Mouse (Mus musculus): ENCODE results near the gene Rtn4. TPM values are rescaled to one million over a fixed set of nuclear protein-coding genes. Genes with fewer than 3 reads are reported as not detected.

Rtn4 gene
- polyA plus RNA-seq, 1 experiment = 230 TPM

DNA sequence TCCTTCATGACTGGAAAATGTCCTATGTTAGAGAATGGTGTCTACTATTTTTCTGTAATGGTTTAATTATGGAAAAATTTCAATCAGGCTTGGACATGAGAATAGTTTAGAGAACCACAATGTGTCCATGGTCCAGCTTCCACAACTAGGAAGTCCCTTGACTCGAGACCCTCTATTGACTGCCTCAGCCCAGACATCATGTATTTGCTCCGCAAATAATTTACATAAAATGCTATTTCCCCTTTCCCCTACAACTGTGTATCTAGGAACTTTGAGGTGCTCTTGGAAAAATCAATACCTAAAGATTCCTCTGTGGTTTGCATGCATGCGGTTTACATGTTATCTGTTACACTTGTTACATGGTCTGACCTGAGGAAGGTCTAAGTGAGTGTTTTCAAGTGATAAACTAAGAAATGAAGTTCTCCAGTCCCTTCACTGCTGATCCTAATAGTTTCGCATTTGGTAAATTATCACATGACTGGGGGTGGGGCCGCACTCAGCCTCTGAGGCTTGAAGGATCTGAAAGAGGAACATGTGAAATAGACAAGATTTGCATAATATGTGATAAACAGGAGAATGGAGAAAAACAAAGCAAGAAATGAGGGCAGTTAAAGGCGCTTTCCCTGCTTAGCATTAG is 94.0 kb downstream of the Rtn4 start:
- WGBS = 75% methylated on average over 6 of the region's 6 CpGs
- TF ChIP-seq CTCF (IDR thresholded peaks at IDR 0.05; ENCODE audit: insufficient read depth, low read depth, low read length) = no peak
- no peak for TF ChIP-seq POLR2A (IDR thresholded peaks at IDR 0.05; ENCODE audit: insufficient read depth, low read depth, low read length)
- H3K4me1 ChIP-seq (ENCODE audit: control insufficient read depth, insufficient read depth, low read length) = peaks cover 11% of the 10 kb centered on the region
- no peak overlapping the region for H3K27ac ChIP-seq (ENCODE audit: insufficient read depth, low read depth, low read length)
- H3K4me3 ChIP-seq (ENCODE audit: insufficient read depth, low read depth, low read length) = no peak overlapping the region

- H3K4me3 ChIP-seq (ENCODE audit: insufficient read depth, low read depth, low read length) = no peak overlapping the region
- peak overlapping the region; percentile 83 for H3K27ac ChIP-seq (ENCODE audit: insufficient read depth, low read depth, low read length)
- 23% methylated on average over 5 of the region's 5 CpGs for WGBS
- no peak for TF ChIP-seq POLR2A (IDR thresholded peaks at IDR 0.05; ENCODE audit: insufficient read depth, low read depth, low read length)
- no peak for TF ChIP-seq CTCF (IDR thresholded peaks at IDR 0.05; ENCODE audit: insufficient read depth, low read depth, low read length)
- peaks cover 9% of the 10 kb centered on the region for H3K4me1 ChIP-seq (ENCODE audit: control insufficient read depth, insufficient read depth, low read length)
Observed at GRCm38 (mm10) chr11:29787473-29787872, 94.7 kb downstream of the Rtn4 start.

DNA sequence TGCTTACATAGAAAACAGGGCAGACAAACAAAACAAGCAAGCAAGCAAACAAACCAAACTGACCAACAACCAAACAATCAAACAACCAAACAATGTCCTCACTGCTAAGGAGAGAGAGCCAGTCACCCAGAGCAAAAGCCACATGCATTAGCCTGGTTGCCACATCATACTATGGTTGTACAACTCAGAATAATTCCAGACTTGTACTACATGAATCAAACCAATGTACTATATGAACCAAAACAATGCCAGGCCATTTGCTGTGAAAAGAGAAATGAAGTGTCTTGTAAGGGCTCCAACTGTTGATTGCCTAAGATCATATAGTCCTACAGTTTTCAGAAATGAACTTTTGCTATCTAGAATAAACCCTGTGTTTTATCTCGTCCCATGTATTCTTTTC is 95.8 kb downstream of the Rtn4 start:
- Histone ChIP-seq H3K4me3 (ENCODE audit: insufficient read depth, low read depth, low read length) (no peak overlapping the region), H3K4me1 (ENCODE audit: control insufficient read depth, insufficient read depth, low read length) (peaks cover 7% of the 10 kb centered on the region), H3K27ac (ENCODE audit: insufficient read depth, low read depth, low read length) (peak overlapping the region; percentile 98)
- TF ChIP-seq POLR2A (IDR thresholded peaks at IDR 0.05; ENCODE audit: insufficient read depth, low read depth, low read length) = no peak
- no peak for TF ChIP-seq CTCF (IDR thresholded peaks at IDR 0.05; ENCODE audit: insufficient read depth, low read depth, low read length)
- WGBS = 20% methylated on average over 1 of the region's 1 CpGs

- no peak overlapping the region for H3K4me3 ChIP-seq (ENCODE audit: insufficient read depth, low read depth, low read length)
- TF ChIP-seq POLR2A (IDR thresholded peaks at IDR 0.05; ENCODE audit: insufficient read depth, low read depth, low read length) (no peak), CTCF (IDR thresholded peaks at IDR 0.05; ENCODE audit: insufficient read depth, low read depth, low read length) (no peak)
- 40% methylated on average over 6 of the region's 6 CpGs for WGBS
- H3K27ac ChIP-seq (ENCODE audit: insufficient read depth, low read depth, low read length) = peak overlapping the region; percentile 98
- peaks cover 8% of the 10 kb centered on the region for H3K4me1 ChIP-seq (ENCODE audit: control insufficient read depth, insufficient read depth, low read length)
Observed at GRCm38 (mm10) chr11:29788921-29789638, 96.3 kb downstream of the Rtn4 start.

GRCm38 (mm10) chr11:29790796-29791195 is 98.0 kb downstream of the Rtn4 start:
- Histone ChIP-seq H3K4me1 (ENCODE audit: control insufficient read depth, insufficient read depth, low read length) (peaks cover 15% of the 10 kb centered on the region), H3K27ac (ENCODE audit: insufficient read depth, low read depth, low read length) (no peak overlapping the region), H3K4me3 (ENCODE audit: insufficient read depth, low read depth, low read length) (no peak overlapping the region)
- TF ChIP-seq POLR2A (IDR thresholded peaks at IDR 0.05; ENCODE audit: insufficient read depth, low read depth, low read length) (no peak), CTCF (IDR thresholded peaks at IDR 0.05; ENCODE audit: insufficient read depth, low read depth, low read length) (no peak)
- 91% methylated on average over 2 of the region's 2 CpGs for WGBS

Other genes starting within 250 kb of the Rtn4 start
- not detected in 2 replicates for gene Prorsd1, start 177.9 kb upstream of the Rtn4 start, polyA plus RNA-seq (2012; ENCODE audit: insufficient read depth, insufficient read length, low replicate concordance, missing spikeins)
- not detected in 2 replicates for gene Mtif2, start 166.5 kb upstream of the Rtn4 start, polyA plus RNA-seq (2012; ENCODE audit: insufficient read depth, insufficient read length, low replicate concordance, missing spikeins)
- gene Clhc1, start 145.0 kb upstream of the Rtn4 start, polyA plus RNA-seq (2012; ENCODE audit: insufficient read depth, insufficient read length, low replicate concordance, missing spikeins) = not detected in 2 replicates
- 1,253 TPM in 1 of 2 replicates, not detected in the other for gene Rps27a, start 144.8 kb upstream of the Rtn4 start, polyA plus RNA-seq (2012; ENCODE audit: insufficient read depth, insufficient read length, low replicate concordance, missing spikeins)
- gene 4931440F15Rik, start 132.7 kb downstream of the Rtn4 start, polyA plus RNA-seq (2012; ENCODE audit: insufficient read depth, insufficient read length, low replicate concordance, missing spikeins) = not detected in 2 replicates